Mouse (Mus musculus): ENCODE measurements around the gene Kif13a. TPM values are rescaled to one million over a fixed set of nuclear protein-coding genes. Genes with fewer than 3 reads are reported as not detected.

Gene Kif13a
- polyA plus RNA-seq, 1 experiment from 2014 or later = 7.9 TPM

DNA sequence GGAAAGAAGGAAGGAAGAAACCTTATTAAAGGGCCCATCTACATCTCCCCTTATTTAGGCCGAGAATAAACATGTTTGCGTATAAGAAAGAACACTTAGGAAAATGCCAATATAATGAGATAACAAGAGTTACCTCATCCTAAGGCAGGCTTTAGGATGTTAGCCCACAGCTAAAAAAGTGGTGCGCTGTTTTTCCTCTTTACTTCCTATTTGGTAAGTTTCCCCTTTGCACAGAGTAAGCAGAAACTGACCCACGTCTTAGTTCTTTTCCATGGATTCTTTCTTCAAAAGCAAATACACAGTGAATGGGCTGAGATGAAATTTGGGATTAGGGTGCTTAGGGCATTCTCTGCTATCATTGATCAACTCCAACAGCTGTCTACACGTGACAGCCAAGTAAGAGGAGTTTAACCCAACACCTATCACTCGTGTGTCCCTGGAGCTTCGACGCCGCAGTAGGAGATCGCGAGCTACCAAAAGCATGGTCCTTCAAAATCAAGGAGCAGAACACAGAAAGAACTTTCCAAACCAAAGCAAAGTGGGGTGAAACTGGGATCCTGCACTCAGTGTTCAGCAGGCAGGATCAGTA lies 194.4 kb downstream of the Kif13a start:
- Histone ChIP-seq H3K4me2 (ENCODE audit: low read depth, low read length) (peak overlapping the region; percentile 99), H3K4me1 (ENCODE audit: control insufficient read depth, insufficient read depth, low read length) (0 out of 2 replicates have a peak, but pooled peaks cover 3% of the 10 kb centered on the region), H3K9ac (ENCODE audit: low read length) (peak overlapping the region; percentile 74), H3K9me3 (replicated peaks; ENCODE audit: control insufficient read depth, low read length) (no peaks in the 10 kb centered on the region), H3K4me3 (replicated peaks; ENCODE audit: low read length) (peak overlapping the region; percentile 63), H3K27me3 (ENCODE audit: control insufficient read depth, insufficient read depth, low read length) (no peaks in the 10 kb centered on the region), H3K27ac (ENCODE audit: low read length) (peak overlapping the region; percentile 21; the same call in 1 of the 2 replicates), H3K36me3 (ENCODE audit: control insufficient read depth, insufficient read depth, low read length) (no peaks in the 10 kb centered on the region)
- ATAC-seq (ENCODE audit: insufficient read depth, low FRiP score) = no peak
- WGBS = 28% methylated on average over 11 of the region's 11 CpGs

DNA sequence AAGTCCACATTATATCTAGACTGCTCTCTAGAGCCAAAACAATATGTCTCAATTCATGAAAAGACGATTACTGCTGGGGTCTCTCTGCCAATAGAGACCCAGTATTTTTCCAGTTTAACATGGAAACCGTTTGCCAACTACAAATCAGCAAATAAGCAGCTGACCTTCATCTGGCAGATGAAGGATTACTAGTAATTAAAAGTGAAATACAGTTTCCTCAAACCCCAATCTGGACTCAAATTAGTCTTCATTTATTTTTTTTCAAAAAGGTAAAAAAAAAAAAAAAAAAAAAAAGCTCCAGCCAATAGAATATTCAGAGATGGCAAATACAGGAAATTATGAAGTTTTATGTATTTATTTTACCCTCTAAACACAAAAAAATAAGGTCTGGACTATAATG lies 199.7 kb downstream of the Kif13a start:
- ATAC-seq (ENCODE audit: insufficient read depth, low FRiP score) = no peak
- no peak overlapping the region for H3K4me2 ChIP-seq (ENCODE audit: low read depth, low read length)
- H3K36me3 ChIP-seq (ENCODE audit: control insufficient read depth, insufficient read depth, low read length) = no peaks in the 10 kb centered on the region
- H3K27me3 ChIP-seq (ENCODE audit: control insufficient read depth, insufficient read depth, low read length) = no peaks in the 10 kb centered on the region
- peaks cover 6% of the 10 kb centered on the region for H3K4me1 ChIP-seq (ENCODE audit: control insufficient read depth, insufficient read depth, low read length)
- H3K27ac ChIP-seq (ENCODE audit: low read length) = no peak overlapping the region
- 68% methylated on average over 2 of the region's 2 CpGs for WGBS
- no peak overlapping the region for H3K9ac ChIP-seq (ENCODE audit: low read length)
- no peak overlapping the region for H3K4me3 ChIP-seq (replicated peaks; ENCODE audit: low read length)
- H3K9me3 ChIP-seq (replicated peaks; ENCODE audit: control insufficient read depth, low read length) = no peaks in the 10 kb centered on the region

DNA sequence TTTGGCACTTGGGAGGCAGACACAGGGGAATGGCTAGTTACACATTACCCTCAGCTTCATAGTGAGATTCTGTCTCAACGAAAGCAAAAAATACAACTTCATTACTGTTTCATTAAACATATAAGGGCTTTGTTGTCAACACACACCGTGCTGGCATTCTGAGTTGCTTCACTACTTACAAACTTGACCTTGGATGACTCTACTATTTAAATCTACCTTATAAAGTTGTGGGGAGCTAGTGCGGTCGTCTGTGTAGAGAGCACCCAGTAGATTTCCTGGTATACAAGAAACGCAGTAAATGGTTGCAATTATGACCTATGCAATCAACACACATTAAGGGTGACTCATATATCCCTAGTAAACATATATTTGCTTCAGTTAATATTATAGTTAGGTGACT lies 201.3 kb downstream of the Kif13a start:
- Histone ChIP-seq H3K27me3 (ENCODE audit: control insufficient read depth, insufficient read depth, low read length) (no peaks in the 10 kb centered on the region), H3K9ac (ENCODE audit: low read length) (peak overlapping the region; percentile 40), H3K9me3 (replicated peaks; ENCODE audit: control insufficient read depth, low read length) (no peaks in the 10 kb centered on the region), H3K4me1 (ENCODE audit: control insufficient read depth, insufficient read depth, low read length) (peaks cover 14% of the 10 kb centered on the region), H3K4me3 (replicated peaks; ENCODE audit: low read length) (peak overlapping the region; percentile 97), H3K36me3 (ENCODE audit: control insufficient read depth, insufficient read depth, low read length) (no peaks in the 10 kb centered on the region), H3K27ac (ENCODE audit: low read length) (no peak overlapping the region), H3K4me2 (ENCODE audit: low read depth, low read length) (peak overlapping the region; percentile 48)
- whole genome bisulfite sequencing = 26% methylated on average over 5 of the region's 5 CpGs
- no peak for ATAC-seq (ENCODE audit: insufficient read depth, low FRiP score)

GRCm38 (mm10) chr13:46727837-46728268 lies 201.8 kb downstream of the Kif13a start, which contains the start of gene Nup153:
Gene Nup153 (minus strand): TSS chr13:46727940.
- Histone ChIP-seq H3K9ac (ENCODE audit: low read length) (peak within 1 kb of the TSS; percentile 96), H3K27ac (ENCODE audit: low read length) (peak within 1 kb of the TSS; percentile 97), H3K27me3 (ENCODE audit: control insufficient read depth, insufficient read depth, low read length) (no peaks in the 10 kb centered on the region), H3K9me3 (replicated peaks; ENCODE audit: control insufficient read depth, low read length) (no peaks in the 10 kb centered on the region), H3K36me3 (ENCODE audit: control insufficient read depth, insufficient read depth, low read length) (no peaks in the 10 kb centered on the region), H3K4me1 (ENCODE audit: control insufficient read depth, insufficient read depth, low read length) (peaks cover 14% of the 10 kb centered on the region), H3K4me3 (replicated peaks; ENCODE audit: low read length) (peak within 1 kb of the TSS; percentile 97), H3K4me2 (ENCODE audit: low read depth, low read length) (peak within 1 kb of the TSS; percentile 56)
- ATAC-seq (ENCODE audit: insufficient read depth, low FRiP score) = peak; percentile 92
- WGBS = 1% methylated on average over 48 of the region's 51 CpGs

- Histone ChIP-seq H3K27ac (ENCODE audit: low read length) (peak overlapping the region; percentile 97), H3K4me2 (ENCODE audit: low read depth, low read length) (peak overlapping the region; percentile 56), H3K4me3 (replicated peaks; ENCODE audit: low read length) (peak overlapping the region; percentile 97), H3K36me3 (ENCODE audit: control insufficient read depth, insufficient read depth, low read length) (no peaks in the 10 kb centered on the region), H3K9ac (ENCODE audit: low read length) (peak overlapping the region; percentile 96), H3K27me3 (ENCODE audit: control insufficient read depth, insufficient read depth, low read length) (no peaks in the 10 kb centered on the region), H3K9me3 (replicated peaks; ENCODE audit: control insufficient read depth, low read length) (no peaks in the 10 kb centered on the region), H3K4me1 (ENCODE audit: control insufficient read depth, insufficient read depth, low read length) (peaks cover 14% of the 10 kb centered on the region)
- peak; percentile 85 for ATAC-seq (ENCODE audit: insufficient read depth, low FRiP score)
- WGBS = under 1% methylated on average over 85 of the region's 85 CpGs
Observed at GRCm38 (mm10) chr13:46727038-46727836, 202.4 kb downstream of the Kif13a start.

- no peaks in the 10 kb centered on the region for H3K36me3 ChIP-seq (ENCODE audit: control insufficient read depth, insufficient read depth, low read length)
- H3K27ac ChIP-seq (ENCODE audit: low read length) = peak overlapping the region; percentile 97
- no peaks in the 10 kb centered on the region for H3K27me3 ChIP-seq (ENCODE audit: control insufficient read depth, insufficient read depth, low read length)
- H3K9ac ChIP-seq (ENCODE audit: low read length) = peak overlapping the region; percentile 96
- H3K4me2 ChIP-seq (ENCODE audit: low read depth, low read length) = peak overlapping the region; percentile 56
- peak overlapping the region; percentile 97 for H3K4me3 ChIP-seq (replicated peaks; ENCODE audit: low read length)
- peaks cover 14% of the 10 kb centered on the region for H3K4me1 ChIP-seq (ENCODE audit: control insufficient read depth, insufficient read depth, low read length)
- H3K9me3 ChIP-seq (replicated peaks; ENCODE audit: control insufficient read depth, low read length) = no peaks in the 10 kb centered on the region
- no peak for ATAC-seq (ENCODE audit: insufficient read depth, low FRiP score)
- WGBS = under 1% methylated on average over 30 of the region's 30 CpGs
Observed at GRCm38 (mm10) chr13:46726288-46727037, 203.2 kb downstream of the Kif13a start.

DNA sequence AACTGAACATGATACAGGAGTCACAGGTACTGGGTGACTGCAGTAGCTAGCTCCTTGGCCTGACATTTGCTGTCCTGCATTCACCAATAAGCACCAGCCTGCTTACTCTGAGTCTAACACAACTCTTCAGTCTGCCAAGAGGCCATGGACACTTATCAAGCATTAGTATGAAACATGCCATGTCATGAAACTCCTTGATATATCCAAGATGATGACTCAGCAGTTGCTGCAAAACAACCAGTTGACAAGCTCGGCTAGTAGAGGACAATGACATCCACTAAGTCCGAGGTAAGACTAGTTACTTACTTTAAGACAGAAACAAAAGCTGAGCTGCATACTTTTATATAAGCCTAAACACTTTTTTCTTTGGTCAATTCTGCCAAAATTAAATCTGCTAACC lies 204.4 kb downstream of the Kif13a start:
- 0 out of 2 replicates have a peak overlapping the region, but pooled peaks have one; percentile 38 for H3K9ac ChIP-seq (ENCODE audit: low read length)
- 24% methylated on average over 2 of the region's 2 CpGs for WGBS
- H3K4me3 ChIP-seq (replicated peaks; ENCODE audit: low read length) = peak overlapping the region; percentile 6; the same call in 1 of the 2 replicates

DNA sequence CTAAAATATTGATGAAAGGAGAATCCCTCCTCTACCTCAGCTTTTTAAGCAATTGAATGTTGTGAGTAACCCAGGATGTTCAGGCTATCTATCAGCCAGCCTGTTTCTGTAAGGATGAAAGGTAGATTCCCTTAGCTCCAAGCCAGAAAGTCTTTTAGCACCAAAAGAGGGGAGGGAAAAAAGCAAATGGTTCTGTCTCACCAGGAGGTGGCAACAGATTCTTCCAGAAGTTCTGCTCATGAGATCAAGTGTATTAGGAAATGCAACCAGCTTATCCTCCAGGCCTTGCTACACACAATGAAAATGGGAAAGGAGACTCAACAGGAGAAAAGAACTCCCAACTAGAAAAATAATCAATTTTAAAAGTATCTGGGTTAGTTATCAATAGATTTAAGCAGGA lies 205.3 kb downstream of the Kif13a start:
- H3K4me2 ChIP-seq (ENCODE audit: low read depth, low read length) = 0 out of 2 replicates have a peak overlapping the region, but pooled peaks have one; percentile 40
- H3K4me1 ChIP-seq (ENCODE audit: control insufficient read depth, insufficient read depth, low read length) = peaks cover 14% of the 10 kb centered on the region
- no peaks in the 10 kb centered on the region for H3K36me3 ChIP-seq (ENCODE audit: control insufficient read depth, insufficient read depth, low read length)
- H3K27ac ChIP-seq (ENCODE audit: low read length) = no peak overlapping the region
- ATAC-seq (ENCODE audit: insufficient read depth, low FRiP score) = no peak
- H3K4me3 ChIP-seq (replicated peaks; ENCODE audit: low read length) = no peak overlapping the region
- H3K9ac ChIP-seq (ENCODE audit: low read length) = no peak overlapping the region
- H3K27me3 ChIP-seq (ENCODE audit: control insufficient read depth, insufficient read depth, low read length) = no peaks in the 10 kb centered on the region
- no peaks in the 10 kb centered on the region for H3K9me3 ChIP-seq (replicated peaks; ENCODE audit: control insufficient read depth, low read length)

More for the DNA sequence above, 204.4 kb downstream of the Kif13a start:
- Histone ChIP-seq H3K9me3 (replicated peaks; ENCODE audit: control insufficient read depth, low read length) (no peaks in the 10 kb centered on the region), H3K4me2 (ENCODE audit: low read depth, low read length) (peak overlapping the region; percentile 40), H3K4me1 (ENCODE audit: control insufficient read depth, insufficient read depth, low read length) (peaks cover 14% of the 10 kb centered on the region), H3K27me3 (ENCODE audit: control insufficient read depth, insufficient read depth, low read length) (no peaks in the 10 kb centered on the region), H3K36me3 (ENCODE audit: control insufficient read depth, insufficient read depth, low read length) (no peaks in the 10 kb centered on the region), H3K27ac (ENCODE audit: low read length) (no peak overlapping the region)
- no peak for ATAC-seq (ENCODE audit: insufficient read depth, low FRiP score)
